Mouse (Mus musculus): Measurements from ENCODE around the gene Smyd4. TPM values are rescaled to one million over a fixed set of nuclear protein-coding genes. Genes with fewer than 3 reads are reported as not detected.
"Not testable (repeated sequence)": the region's sequence is repeated elsewhere in the genome, so short reads cannot be mapped to it uniquely, and the experiment has no call there.

Smyd4 gene
- total RNA-seq, 2 experiments from 2014 or later, result 4.4 to 7.5 TPM

DNA sequence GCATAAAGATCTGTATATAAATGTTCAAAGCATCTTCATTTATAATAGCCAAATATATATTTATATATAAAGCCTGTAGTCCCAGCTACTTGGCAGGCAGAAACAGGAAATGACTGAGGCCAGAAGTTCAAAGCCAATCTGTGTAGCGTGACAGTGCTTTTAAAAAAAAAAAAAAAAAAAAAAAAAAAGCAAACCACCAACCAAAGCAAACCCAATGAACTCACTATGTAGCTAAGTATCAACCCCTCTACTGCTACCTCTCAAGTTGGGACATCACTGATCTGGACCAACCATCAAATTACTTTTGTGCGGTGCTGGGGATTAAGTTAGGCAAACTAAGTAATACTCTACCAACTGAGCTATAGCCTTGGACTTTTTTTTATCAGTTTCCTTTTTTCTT is 4.1 kb upstream of the Smyd4 start:
- intact Hi-C loops (cut with DNase I), result no loop called here
- DNase-seq, result no peak

DNA sequence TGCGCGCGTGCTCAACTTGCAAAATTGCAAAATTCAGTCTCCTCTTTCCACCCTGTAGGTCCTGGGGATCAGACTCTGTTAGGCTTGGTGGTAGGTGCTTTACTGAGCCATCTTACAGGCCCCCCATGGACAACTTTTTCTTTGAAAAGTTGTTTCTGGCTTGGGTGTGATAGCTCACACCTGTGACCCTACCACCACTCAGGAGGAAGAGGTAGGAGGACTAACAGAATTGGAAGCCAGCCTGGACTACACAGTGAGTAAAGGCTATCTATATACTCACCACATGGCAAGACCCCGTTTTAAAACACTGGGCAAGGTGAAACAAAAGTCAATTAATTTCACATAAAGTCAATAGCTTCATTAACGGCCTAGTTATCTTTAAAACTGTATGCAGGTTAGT is 3.5 kb upstream of the Smyd4 start:
- DNase-seq, result no peak
- intact Hi-C loops (cut with DNase I), result loop anchor here (5.0 kb wide), 1 partner anchor 152 kb away; the partner anchor contains the start of genes Dph1 and Rtn4rl1

DNA sequence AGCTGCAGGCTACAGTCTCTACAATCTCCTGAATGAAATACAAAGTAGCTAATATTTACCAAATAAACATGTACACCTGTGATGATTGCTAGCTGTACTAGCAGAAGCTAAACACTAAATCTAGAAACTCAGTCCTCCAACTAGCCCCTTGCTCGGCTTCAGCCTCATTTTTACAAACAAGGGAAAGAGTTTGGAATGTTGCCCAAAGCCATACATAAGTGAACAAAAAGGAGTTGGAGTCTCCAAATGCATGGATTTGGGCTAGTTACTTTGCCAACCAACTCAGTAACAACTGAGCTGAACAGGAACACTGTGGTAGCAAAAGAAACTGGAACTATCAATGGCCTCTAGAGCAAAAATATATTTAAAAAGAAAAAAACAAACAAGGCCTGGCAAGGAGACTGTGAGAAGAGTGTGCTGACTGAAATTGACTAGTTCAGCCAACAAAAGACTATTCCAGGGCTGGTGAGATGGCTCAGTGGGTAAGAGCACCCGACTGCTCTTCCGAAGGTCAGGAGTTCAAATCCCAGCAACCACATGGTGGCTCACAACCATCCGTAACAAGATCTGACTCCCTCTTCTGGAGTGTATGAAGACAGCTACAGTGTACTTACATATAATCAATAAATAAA is 1.6 kb upstream of the Smyd4 start:
- intact Hi-C loops (cut with DNase I), result loop anchor here (5.0 kb wide), 1 partner anchor 154 kb away; the partner anchor contains the start of genes Dph1 and Rtn4rl1
- no peak for DNase-seq

DNA sequence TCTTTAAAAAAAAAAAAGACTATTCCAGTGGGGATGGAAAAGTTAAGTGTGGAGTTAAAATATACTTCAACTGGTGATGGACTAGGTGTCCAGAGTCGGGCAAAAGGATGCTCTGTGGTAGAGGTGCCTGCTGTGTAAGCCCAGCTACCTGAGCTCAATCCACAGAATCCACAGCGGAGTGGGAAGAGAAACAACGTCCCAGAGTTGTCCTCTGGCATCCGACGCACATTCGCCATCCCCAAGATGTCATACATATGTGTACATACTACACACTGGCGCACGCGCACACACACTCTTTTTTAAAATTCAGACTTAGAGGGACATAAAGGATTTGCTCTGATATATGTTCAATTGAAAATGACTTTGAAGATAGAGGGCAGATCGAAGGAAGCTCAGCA is 1.0 kb upstream of the Smyd4 start:
- intact Hi-C loops (cut with DNase I), result loop anchor here (5.0 kb wide), 1 partner anchor 155 kb away; the partner anchor contains the start of genes Dph1 and Rtn4rl1
- DNase-seq, result no peak

DNA sequence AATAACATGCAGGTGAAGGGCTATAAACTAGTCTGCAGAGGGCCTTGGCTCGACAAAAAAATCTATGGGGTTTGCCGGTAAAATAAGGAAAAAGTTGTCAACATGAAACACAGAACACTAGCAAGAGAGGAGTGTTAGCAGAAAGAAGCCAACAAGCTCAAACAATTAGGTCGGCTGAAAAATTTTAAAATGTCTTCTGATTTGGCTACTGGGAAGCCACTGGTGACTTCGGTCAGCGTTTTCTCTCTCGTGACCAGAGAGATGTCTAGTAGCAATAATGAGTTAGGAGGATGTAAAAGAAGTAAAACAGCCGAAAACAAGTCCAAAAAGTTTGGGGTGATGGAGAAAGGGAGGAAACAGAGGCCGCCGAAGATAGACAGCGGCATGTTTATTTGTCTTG is 637 bp upstream of the Smyd4 start:
- no peak for DNase-seq
- intact Hi-C loops (cut with DNase I), result loop anchor here (5.0 kb wide), 1 partner anchor 155 kb away; the partner anchor contains the start of genes Dph1 and Rtn4rl1

DNA sequence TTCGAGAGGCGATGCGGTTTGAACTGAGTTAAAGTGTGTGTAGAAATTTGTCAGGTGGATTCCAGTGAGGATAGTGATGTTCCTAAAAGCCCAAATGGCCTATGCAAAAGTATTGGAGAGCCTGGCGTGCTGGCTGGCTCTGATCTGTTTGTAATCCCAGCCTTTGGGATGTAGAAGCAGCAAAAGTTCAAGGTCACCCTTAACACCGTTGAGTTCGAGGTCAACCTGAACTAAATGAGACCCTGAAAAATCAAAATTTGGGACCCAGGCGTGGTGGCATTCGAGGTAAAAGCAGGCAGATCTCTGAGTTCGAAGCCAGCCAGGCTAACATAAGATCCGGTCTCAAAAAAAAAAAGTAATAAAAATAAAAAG is 643 bp downstream of the Smyd4 start:
- DNase-seq, result no peak
- intact Hi-C loops (cut with DNase I), result loop anchor here (5.0 kb wide), 1 partner anchor 157 kb away; the partner anchor contains the start of genes Dph1 and Rtn4rl1

DNA sequence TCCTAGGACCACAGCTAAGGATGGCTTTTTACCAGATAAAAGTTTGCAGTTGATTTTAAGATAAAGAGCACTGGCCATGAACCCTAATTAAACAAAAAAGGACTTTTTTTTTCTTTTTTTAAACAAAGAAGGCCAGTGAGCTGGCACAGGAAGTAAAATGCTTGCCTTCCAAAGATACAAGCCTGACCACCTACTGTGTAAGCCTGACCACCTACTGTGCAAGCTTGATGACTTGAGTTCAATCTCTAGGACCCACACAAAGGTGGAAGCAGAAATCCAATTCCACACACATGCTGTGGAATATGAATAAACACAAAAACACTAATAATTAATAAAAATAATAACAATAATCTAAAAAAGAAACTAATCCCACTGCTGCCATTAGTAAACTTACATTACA is 3.0 kb downstream of the Smyd4 start:
- intact Hi-C loops (cut with DNase I), result no loop called here

DNA sequence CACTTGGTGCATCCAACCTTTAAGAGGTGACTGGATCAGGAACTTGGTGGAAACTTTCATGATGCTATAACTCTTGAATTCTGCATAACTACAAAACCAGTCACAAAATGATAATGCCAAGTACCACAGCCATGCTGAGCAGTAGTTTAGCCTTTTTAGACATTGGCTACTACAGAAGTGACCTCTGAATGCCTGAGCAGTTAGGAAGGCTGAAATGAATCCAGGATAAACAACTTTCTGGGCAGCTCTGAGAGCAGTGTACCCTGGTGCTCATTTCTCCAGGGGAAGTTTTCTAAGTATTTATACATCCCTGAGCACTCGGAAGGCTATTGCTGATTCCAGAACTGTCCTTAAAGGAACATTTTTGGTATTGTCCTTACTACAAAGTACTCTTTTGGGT is 7.2 kb downstream of the Smyd4 start:
- no peak for DNase-seq
- intact Hi-C loops (cut with DNase I), result no loop called here

More for the DNA sequence above, 3.0 kb downstream of the Smyd4 start:
- DNase-seq, result no peak

DNA sequence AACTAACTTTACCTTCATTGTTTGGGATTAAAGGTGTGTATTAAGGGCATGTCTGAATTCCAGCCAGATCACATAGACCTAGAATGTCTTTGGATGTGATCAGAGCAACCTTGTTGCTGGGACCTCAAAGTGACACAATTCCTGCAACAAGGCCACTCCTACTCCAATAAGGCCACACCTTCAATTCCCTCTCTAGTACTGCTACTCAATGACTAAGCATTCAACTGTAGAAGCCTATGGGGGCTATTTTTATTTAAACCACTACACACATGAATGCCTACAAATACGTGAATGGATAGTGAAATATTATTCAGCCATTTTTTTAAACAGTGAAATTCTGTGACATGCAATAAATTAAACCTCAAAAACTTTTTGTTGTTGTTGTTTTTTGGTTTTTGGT is 28.9 kb downstream of the Smyd4 start:
- intact Hi-C loops (cut with DNase I), result no loop called here
- no peak for DNase-seq

DNA sequence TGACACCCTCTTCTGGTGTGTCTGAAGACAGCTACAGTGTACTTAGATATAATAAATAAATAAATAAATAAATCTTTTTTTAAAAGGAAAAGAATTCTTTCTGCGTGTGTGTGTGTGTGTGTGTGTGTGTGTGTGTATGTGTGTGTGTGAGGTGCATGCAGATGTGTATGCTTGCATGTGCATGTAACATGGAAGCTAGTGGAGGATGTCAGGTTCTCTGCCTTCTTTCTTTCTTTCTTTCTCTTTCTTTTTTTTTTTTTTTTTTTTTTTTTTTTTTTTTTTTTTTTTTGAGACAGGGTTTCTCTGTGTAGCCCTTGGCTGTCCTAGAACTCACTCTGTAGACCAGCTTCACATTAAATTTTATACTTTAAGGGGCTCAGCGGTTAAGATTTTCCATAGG is 30.6 kb downstream of the Smyd4 start:
- intact Hi-C loops (cut with DNase I); DNase-seq: not testable (repeated sequence)

DNA sequence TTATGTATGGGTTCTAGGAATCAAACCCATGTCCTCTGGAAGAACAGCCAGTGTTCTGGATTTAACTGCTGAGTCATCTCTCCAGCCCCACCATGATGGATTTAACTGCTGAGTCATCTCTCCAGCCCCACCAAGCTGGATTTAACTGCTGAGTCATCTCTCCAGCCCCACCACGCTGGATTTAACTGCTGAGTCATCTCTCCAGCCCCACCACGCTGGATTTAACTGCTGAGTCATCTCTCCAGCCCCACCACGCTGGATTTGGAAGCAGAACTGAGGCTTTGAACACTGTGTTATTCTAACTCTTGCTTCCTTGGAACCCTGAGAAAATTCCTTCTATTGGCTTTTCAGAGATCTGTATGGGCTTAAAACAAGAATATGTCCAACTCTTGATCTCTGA is 35.3 kb downstream of the Smyd4 start:
- intact Hi-C loops (cut with DNase I); DNase-seq: not testable (repeated sequence)

DNA sequence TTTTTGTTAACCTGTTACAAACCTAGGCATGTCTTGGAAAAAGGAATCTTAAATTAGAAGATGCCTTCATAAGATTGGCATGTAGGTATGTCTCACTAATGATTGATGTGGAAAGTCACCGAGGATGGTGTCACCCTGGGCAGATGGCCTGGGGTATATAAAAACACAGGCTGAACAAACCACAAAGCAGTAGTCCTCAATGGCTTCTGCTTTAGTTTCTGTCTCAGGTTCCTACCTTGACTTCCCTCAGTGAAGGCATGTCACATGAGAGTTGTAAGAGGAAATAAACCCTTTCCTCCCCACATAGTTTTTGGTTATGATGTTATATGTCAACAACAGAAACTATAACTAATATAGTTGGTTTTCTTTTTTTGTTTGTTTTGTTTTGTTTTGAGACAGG is 47.4 kb downstream of the Smyd4 start:
- intact Hi-C loops (cut with DNase I), result no loop called here
- no peak for DNase-seq

DNA sequence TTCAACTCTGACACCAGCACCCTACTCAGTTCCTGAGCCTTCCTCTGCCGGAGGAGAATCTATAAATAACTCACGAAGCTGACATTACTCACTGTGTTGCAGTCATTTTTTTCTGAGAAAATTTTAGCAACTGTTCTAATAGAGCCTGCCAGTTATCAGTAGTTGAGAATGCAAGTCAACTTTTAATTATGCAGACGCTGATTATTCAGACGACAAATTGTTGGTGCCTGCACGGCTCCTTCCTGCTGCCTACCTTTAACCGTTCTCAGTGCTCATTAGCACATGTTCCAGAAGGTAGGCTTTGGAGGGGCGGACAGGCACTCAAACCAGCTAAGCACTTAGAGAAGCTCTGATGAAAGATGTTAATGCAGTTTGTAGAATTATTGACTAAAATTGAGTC is 49.2 kb downstream of the Smyd4 start:
- no peak for DNase-seq
- intact Hi-C loops (cut with DNase I), result no loop called here

DNA sequence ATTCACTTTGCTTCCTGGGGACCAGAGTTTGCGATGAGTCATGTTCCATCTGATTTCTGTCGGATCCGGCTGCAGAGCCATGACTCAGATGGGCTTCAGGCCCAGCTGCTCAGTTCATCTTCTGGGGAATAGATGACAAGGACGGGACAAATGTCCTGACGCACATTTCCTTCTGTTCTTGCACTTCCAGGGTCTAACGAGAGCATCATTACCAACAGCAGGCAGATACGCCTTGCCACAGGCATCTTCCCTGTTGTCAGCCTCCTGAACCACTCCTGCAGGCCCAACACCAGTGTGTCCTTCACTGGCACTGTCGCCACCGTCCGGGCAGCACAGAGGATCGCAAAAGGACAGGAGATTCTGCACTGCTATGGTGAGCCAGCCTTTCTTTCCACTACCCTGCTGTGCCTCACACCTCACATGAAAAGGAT is 51.2 kb downstream of the Smyd4 start:
- intact Hi-C loops (cut with DNase I), result no loop called here

DNA sequence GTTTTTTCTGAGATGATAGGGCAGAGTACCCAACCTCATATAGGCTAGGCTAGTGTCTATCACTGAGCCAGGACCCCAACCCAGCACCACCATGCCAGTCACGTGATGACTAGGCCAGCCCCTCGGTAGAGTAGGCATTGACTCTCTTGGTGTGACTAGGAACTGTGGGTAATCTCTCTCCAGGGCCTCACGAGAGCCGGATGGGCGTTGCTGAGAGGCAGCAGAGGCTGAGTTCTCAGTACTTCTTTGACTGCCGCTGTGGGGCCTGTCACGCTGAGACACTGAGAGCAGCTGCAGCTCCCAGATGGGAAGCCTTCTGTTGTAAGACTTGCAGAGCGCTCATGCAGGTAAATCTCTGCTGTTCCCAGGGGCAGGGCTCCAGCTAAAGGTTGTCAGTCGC is 51.9 kb downstream of the Smyd4 start:
- DNase-seq, result no peak
- intact Hi-C loops (cut with DNase I), result loop anchor here (2.0 to 5.0 kb wide), 4 partner anchors 57 to 208 kb away; partner anchors contain the start of genes Dph1, Rilp, Rtn4rl1 and Scarf1

More for the DNA sequence above, 51.2 kb downstream of the Smyd4 start:
- DNase-seq, result no peak

DNA sequence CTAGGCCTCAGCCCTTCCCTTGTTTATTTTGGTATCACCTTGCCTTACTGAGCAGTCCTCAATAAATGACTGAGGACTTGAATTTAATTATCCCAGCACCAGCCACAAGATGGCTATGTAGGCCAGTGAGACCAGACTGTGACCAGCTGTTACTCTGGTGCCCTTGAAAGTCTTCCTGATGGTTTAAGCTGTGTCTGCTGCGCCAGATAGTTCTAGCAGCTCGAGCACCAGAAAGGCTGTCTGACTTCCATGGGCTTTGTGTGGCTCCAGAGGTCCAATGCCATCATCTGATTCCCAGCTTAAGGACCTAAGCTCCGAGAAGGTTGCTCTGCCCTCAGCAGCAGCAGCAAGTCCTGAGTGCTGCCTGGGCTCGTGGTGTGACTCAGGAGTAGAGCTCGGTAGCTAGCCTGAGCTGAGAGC is 54.0 kb downstream of the Smyd4 start:
- intact Hi-C loops (cut with DNase I), result loop anchor here (5.0 kb wide), 3 partner anchors 55 to 210 kb away; partner anchors contain the start of genes Dph1, Rilp, Rtn4rl1 and Scarf1
- peak in 1 of 2 experiments; percentile 46 for DNase-seq

DNA sequence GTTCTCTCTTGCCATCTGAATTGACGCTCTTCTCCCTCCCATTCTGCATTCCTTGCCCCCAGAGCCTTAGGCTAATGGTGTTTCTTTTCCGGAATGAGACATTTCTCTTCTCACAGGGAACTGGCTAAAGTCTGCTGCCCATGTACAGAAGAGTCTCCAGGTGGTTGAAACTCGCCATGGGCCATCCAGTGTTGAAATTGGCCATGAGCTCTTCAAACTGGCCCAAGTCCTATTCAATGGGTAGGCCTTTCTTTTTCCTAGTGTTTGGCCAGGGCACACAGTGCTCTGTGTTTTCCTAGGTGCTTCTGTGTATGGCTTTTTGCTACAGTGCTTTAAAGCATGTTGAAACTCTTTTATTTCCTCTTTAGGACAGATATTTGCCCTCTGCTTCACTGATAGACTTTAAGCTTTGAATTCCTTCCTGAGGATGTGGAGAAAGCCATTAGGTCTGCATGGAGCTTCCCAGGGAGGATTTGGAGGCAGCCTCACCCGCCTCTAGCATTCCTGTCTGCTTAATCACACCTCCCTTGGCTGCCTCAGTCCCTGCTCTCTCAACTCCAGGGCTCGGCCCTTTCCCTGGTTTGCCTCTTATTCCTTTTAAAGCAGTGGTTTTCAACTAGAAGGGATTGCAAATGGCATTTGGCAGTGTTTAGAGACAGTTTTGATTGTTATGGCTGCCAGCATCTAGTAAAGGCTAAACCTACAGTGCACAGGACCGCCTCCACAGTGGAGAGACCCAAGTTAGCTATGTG is 55.2 kb downstream of the Smyd4 start:
- peak in 1 of 2 experiments; percentile 35 for DNase-seq
- intact Hi-C loops (cut with DNase I), result loop anchor here (5.0 kb wide), 3 partner anchors 54 to 211 kb away; partner anchors contain the start of genes Dph1, Rilp, Rtn4rl1 and Scarf1

DNA sequence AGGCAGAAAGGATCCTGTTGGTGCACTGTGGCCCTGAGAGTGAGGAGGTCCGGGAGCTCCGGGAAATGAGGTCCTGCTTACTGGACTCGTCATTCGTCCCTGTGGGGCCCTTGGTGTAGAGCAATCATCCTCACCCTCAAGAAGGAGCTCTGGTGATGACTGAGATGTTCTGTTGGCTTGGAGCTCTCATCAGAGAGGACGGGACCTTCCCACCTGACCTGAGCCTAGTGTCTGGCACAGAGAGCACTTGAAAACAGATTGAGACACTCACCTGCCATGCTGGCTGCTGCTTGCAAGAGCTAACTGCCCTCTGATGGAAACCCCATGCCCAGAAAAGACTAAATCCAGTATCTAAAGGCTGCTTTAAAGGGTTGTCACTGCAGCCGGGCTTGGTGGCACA is 56.6 kb downstream of the Smyd4 start:
- DNase-seq, result no peak
- intact Hi-C loops (cut with DNase I), result loop anchor here (5.0 kb wide), 4 partner anchors 52 to 228 kb away; partner anchors contain the start of genes Dph1, Ovca2, Rilp and Rtn4rl1

DNA sequence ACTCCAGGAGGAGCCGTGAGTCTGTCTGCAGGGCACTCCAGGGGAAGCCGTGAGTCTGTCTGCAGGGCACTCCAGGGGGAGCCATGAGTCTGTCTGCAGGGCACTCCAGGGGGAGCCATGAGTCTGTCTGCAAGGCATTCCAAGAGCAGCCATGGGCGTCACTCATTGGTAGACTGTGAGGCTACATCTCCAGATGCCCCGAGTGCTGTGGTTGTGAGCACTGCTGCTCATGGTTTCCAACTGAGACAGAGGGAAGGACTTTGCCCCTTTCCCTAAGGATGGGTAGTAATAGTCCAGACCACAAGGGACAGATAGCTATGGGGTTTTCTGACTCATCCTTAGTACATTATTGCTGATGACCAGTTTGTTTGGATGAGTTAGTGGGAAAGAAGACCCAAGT is 57.9 kb downstream of the Smyd4 start:
- intact Hi-C loops (cut with DNase I), result loop anchor here (5.0 kb wide), 1 partner anchor 229 kb away; the partner anchor contains the start of gene Ovca2
- no peak for DNase-seq

DNA sequence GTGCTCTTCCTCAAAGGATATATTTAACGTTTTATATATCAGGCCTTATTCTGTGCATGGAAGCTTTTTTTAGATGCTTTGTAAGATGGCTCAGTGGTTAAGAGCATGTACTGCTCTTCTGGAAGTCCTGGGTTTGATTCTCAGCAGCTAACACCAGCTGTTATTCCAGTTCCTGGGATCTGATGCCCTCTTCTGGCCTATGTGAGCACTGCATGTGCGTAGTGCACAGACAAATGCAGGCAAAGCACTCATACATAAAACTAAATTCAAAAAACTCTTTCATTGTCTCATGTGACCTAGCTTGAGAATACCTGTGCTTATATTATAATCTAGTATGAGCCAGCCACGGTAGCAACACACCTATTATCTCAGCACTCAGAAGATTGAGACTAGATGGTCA is 58.6 kb downstream of the Smyd4 start:
- intact Hi-C loops (cut with DNase I), result loop anchor here (5.0 kb wide), 1 partner anchor 230 kb away; the partner anchor contains the start of gene Ovca2

More for the DNA sequence above, 58.6 kb downstream of the Smyd4 start:
- DNase-seq, result peak; percentile 46 to 64
